Mouse (Mus musculus) lung, postnatal 0 days (tissue): Measurements from ENCODE around the gene Tada2b.

Experiments
- CTCF ChIP-seq: IDR thresholded peaks from 2 replicates; pipeline ENCODE4 v1.5.1; 2016; ENCODE audit warnings: antibody characterized with exemption, mild to moderate bottlenecking
- EP300 ChIP-seq: IDR thresholded peaks from 2 replicates; pipeline ENCODE4 v1.6.1; 2016; ENCODE audit warnings: antibody characterized with exemption, mild to moderate bottlenecking, control low read depth

DNA sequence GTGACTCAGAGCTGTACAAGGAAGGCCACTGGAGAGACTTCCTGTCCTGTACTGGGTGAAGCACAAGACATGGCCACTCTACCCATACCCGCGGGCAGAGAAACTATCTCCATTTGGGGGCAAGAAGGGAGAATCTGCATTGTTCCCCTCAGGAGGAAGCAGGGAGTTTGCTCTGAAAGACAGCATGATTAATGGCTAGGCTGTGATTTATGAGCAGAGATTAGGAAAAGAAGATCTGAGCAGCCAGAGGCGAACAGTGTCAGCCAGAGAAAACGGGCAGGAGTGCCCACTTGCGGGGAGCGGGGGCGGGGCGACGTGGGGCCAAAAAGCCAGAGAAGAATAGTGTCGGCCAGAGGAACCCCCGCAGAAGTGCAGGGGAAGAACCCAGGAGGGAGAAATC, 56.3 kb downstream of the Tada2b start:
- no peak for TF ChIP-seq CTCF
- no peak for TF ChIP-seq EP300
